Mouse (Mus musculus): ENCODE results near the gene Arhgef39.

GRCm38 (mm10) chr4:43473636-43474035, 25.9 kb downstream of the Arhgef39 start:
- TF ChIP-seq MAX (IDR thresholded peaks at IDR 0.05; ENCODE audit: low read depth) (no peak), POLR2A (IDR thresholded peaks at IDR 0.05; ENCODE audit: insufficient read length, low read depth) (no peak), TCF3 (IDR thresholded peaks at IDR 0.05; ENCODE audit: insufficient read length, low read depth) (no peak), E2F4 (IDR thresholded peaks at IDR 0.05; ENCODE audit: insufficient read depth) (no peak), MYOG (IDR thresholded peaks at IDR 0.05; ENCODE audit: control insufficient read depth in 1 of 3, insufficient read depth in 1 of 3, insufficient read length in 2 of 3, low read depth in 2 of 3) (no peak), POLR2AphosphoS2 (IDR thresholded peaks at IDR 0.05; ENCODE audit: insufficient read length, low read depth) (no peak), USF1 (IDR thresholded peaks at IDR 0.05; ENCODE audit: low read depth) (no peak), TCF12 (IDR thresholded peaks at IDR 0.05; ENCODE audit: insufficient read depth, poor library complexity, severe bottlenecking) (no peak), CEBPB (IDR thresholded peaks at IDR 0.05; ENCODE audit: insufficient read depth, poor library complexity, severe bottlenecking) (no peak), MYOD1 (IDR thresholded peaks at IDR 0.05; ENCODE audit: control insufficient read depth in 1 of 3, insufficient read length in 2 of 3, low read depth in 2 of 3) (no peak)

All from myocyte (in vitro differentiated cells).